Mouse (Mus musculus): ENCODE measurements around the gene Ctdsp2.

Gene Ctdsp2

DNA sequence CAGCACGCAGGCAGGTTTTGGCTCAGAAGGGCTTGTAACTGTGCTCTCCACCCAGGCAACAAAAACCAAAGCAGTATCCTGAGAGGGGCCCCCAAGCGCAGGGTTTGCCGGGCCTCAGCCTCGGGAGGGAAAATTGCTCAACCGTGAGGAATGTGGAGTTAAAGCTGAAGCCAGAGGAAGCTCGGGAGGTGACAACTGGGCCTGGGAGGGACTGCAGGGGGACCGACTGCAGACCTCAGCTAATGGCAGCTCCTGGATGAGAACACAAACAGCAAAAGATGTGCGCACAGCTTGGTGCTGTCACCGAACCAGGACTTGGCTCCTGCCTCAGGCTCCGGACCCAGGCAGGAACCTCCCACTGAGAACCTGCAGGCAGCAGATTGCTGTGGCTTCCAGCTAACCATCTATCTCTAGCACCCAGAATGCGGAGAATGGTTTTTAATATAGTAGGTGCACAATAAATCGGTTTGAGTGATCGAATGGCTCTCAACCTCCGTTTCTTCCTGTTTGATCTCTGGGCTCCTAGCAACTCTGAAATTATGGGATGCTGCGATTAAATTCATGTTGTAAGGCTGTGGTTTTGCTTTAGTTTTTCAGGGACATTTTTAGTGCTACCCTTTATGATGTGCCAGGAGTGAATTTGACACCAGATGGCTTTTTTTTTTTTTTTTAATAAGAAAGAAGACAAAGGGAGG is 16.1 kb upstream of the Ctdsp2 start:
- peak; percentile 79 for DNase-seq (ENCODE audit: low read depth, low spot score)

DNA sequence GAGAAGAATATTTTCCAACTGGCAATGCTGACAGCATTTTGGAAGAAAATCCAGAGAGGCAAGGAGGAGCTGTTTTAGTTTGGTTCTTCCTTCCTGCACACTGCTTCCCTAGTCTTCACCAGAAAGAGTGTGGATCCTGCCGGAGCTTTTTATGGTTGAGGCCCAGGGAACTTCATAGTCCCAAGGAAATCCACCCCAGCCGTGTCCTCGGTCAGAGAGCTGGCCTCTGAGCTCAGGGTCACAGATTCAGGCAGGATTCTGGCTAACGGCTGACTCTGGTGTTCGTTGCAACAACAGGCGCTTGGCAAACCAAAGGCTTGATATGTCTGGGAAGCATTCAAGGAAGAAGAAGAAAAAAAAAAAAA is 15.6 kb upstream of the Ctdsp2 start:
- DNase-seq (ENCODE audit: low read depth, low spot score) = no peak

GRCm38 (mm10) chr10:126963821-126964220 is 14.7 kb upstream of the Ctdsp2 start:
- no peak for DNase-seq (ENCODE audit: low read depth, low spot score)

DNA sequence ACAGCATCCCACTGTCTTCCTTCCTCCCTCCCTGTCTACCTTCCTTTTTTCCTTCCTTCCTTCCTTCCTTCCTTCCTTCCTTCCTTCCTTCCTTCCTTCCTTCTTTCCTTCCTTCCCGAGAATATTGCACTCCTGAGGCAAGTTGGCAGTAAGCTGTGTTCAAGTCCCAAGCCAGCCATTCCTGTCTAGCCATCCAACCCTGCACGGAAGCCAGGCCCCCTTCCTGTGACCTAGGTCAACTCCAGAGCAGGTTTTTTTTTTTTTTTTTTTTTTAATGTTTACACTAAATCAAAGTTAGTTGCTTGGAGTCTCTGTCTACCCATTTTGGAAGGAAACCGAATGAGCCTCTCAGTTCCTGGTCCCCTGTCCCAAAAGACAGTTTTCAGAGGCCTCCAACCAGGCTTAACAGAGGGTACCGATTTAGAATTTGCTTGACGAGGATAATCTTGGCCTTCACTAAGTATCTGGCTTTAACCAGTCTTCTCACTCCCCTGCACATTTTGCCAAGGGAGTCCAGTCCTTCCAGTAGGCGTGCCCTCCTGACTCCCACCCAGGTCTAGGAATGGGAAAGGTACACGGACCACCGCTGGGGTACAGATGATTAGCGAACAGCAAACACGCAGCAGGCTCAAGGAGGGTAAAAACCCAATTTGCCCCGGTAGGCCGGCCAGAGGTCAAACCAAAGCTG is 7.0 kb upstream of the Ctdsp2 start:
- no peak for DNase-seq (ENCODE audit: low read depth, low spot score)

GRCm38 (mm10) chr10:126972051-126972725 is 6.3 kb upstream of the Ctdsp2 start:
- DNase-seq (ENCODE audit: low read depth, low spot score) = no peak

- no peak for DNase-seq (ENCODE audit: low read depth, low spot score)
These were observed 5.5 kb upstream of the Ctdsp2 start for GRCm38 (mm10) chr10:126972988-126973387.

DNA sequence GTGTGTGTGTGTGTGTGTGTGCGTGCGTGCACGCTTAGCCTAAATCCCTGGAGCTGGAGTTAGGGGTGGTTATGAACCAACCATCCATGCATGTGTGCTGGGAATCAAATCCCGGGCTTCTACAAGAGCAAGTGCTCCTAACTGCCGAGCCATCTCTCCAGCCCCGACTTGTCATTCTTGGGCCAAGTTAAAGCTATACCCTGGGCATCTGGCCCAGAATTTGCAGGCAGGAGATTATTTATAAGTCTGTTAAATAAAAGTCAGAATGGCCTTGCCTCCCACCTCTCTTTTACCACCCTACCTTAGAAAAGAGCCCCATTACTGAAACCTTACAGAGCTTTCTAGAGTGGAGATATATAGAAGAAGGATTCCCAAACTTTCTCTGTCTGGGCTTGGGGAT is 2.8 kb upstream of the Ctdsp2 start:
- DNase-seq (ENCODE audit: low read depth, low spot score) = no peak

- DNase-seq (ENCODE audit: low read depth, low spot score) = no peak
These were observed 1.4 kb upstream of the Ctdsp2 start for GRCm38 (mm10) chr10:126977076-126977475.

- no peak for DNase-seq (ENCODE audit: low read depth, low spot score)
These were observed 661 bp downstream of the Ctdsp2 start for GRCm38 (mm10) chr10:126979121-126979635.

DNA sequence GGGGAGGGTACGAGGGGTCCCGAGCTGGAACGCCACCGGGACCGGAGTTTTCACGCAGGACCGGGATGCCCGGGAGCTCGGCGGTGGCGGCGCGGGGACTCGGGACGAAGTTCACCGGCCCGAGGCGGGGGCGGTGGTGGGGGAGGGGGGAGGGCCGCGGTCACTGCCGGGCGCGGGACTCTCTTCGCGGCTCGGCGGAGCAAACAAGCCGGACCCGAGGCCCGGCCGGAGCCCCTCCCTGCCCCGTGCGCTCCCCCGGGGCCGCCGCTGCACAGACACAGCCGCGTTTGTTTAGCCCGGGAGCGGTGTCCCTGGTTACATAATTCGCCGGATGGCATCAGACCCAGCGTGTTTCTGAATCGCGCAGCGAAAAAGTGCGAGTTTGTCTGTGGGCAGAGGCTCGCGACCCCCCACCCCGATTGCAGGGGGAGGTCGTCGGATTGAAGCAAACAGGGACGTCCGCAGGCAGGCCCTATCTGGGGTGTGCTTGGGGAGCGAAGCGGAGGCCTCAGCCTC is 1.2 kb downstream of the Ctdsp2 start:
- DNase-seq (ENCODE audit: low read depth, low spot score) = peak; percentile 46

DNA sequence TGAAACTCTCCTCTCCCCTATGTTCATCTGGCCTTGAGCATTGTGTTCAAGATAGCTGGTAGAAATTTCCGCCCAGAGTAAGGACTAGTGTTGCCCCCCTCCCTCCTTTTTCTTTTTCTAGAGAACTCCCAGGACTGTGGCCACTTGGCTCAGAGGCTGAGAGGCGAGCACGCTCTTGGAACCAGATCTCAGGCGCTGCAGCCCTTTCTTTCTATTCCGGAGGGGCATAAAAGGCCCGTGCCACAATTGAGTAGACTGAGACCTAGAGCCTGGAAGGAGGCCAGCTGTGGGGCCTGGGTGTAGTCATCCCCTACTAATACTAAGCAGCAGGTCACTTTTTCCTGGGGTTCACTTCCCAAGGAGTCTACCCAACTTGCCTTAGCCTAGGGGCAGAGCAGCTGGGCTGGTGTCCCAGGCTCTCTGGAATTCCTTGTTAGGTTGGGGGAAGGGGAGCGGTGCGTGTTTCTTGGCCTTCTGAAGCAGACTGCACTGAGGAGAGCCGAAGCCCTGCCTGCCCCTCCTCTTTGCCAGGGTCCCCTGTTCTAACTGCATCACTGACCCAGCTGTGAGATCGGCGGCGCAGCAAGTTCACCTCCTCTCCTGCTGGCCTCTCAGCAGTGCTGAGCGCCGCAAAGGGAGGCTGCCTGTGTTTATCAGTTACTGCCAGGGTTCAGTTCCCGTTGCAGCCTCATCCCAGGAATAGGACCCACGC is 1.9 kb downstream of the Ctdsp2 start:
- DNase-seq (ENCODE audit: low read depth, low spot score) = peak; percentile 79

DNA sequence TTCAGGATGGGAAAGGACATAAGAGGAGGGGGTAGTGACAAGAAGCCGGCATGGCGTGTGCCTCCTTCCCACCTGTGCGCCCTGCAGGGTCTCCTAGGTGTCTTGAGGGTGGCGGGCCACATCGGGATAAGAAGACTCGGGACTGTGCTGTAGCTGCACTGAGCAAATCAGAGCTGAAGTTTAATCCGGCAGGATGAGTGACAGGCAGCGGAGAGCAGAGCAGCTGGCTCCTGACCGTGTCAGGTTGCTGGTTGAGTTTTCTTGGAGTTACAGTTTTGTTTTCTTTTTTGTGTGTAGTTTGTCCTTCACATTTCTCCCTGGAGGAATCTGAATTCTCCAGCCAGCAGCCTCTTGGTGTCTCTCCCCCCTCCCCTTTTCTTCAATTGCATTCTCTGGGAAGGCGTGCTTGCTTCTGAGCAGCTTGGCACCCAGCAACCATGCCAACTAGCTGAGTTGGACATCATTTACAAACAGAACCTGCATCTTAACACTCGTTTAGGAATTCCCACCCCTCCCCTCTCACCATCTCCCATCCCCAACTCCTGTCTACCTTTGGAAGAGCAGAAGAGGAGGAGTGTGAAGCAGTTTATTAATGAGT is 2.5 kb downstream of the Ctdsp2 start:
- peak; percentile 48 for DNase-seq (ENCODE audit: low read depth, low spot score)

GRCm38 (mm10) chr10:126981746-126982145 is 3.2 kb downstream of the Ctdsp2 start:
- peak; percentile 60 for DNase-seq (ENCODE audit: low read depth, low spot score)

DNA sequence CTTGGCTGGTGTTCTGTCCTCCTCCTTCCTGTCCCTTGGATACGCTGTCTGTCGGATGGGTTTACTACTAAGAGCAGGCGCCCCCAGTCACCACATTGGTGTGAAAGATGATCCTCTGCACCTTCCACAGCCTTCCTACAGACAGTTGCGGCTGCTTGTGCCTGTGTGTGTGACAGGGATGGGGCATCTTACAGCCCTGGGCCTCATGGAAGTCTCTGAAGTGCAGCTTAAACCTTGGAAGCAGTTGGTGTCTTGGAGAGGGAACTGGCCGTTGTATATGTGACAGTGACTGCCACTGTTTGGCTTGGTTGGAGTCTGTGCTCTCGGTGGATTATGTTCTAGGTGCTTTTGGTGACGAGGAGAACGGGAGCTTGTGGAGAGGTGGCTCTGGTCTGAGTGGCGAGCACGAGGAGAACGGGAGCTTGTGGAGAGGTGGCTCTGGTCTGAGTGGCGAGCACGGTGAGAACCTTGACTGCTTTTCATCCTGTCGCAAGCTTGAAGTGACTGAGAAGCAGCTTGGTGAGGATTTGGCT is 4.7 kb downstream of the Ctdsp2 start:
- DNase-seq (ENCODE audit: low read depth, low spot score) = no peak

DNA sequence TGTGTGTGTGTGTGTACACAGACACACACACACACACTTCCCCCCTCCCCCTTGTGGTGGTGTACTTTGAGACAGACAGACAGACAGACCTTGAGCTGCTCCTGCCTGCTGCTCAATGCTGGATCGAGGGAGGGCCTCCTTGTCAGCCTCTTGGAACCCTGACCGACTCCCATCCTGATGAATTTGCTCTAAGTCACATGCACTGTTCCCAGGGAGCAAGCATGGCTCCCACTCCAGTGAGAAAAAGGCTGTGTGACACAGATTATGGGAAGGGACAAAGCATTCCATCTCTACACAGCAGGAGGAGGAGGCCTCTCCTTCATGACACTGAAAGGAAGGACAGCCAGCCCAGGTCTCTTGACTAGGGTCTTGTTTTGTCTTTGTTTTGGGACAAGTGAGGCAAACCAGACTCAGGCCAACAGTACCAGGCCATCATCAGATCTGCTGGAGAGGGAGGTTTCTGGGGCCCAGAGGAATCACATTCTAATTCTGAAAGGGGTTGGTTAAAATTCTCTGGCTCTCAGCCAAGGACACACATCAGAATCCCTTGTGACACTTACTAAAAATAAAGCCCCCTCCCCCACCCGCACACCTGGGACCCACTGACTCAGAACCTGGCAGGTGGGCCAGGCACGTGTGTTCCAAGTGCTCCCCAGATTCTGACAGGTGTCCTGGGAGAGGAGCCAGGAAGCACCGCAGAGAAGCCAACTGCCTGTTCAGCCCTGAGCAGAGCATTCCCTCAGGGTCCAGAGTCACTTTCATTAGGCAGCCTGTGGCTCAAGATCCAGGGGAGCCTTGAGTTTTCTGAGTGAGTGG is 5.9 kb downstream of the Ctdsp2 start:
- no peak for DNase-seq (ENCODE audit: low read depth, low spot score)

DNA sequence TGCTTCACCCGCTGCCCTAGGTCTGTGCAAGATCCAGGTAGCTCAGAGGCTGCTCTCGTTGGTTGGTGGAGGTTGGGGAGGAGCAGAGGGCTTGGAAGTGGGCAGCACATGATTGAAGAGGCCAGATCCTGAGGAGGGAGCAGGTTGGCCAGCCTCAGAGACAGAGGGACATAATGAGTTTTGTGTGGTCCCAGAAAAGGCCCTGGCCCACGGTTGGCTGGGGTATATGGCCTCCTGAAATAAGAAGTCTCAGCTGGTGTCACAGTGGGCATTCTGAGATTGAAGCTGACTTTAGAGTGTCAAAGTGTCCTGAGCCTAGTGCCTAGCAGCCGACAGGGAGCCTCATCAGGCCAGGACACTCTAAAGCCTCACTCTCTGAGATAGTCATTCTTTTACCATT is 6.6 kb downstream of the Ctdsp2 start:
- DNase-seq (ENCODE audit: low read depth, low spot score) = no peak

- DNase-seq (ENCODE audit: low read depth, low spot score) = no peak
These were observed 7.1 kb downstream of the Ctdsp2 start for GRCm38 (mm10) chr10:126985579-126985978.

GRCm38 (mm10) chr10:126986541-126986961 is 8.0 kb downstream of the Ctdsp2 start:
- DNase-seq (ENCODE audit: low read depth, low spot score) = peak; percentile 60

- DNase-seq (ENCODE audit: low read depth, low spot score) = no peak
These were observed 8.9 kb downstream of the Ctdsp2 start for GRCm38 (mm10) chr10:126987183-126988118.
